Mouse (Mus musculus) Muller cell, postnatal 12 days (primary cell): ENCODE data around the gene Clrn1.
"Not testable (repeated sequence)": the region's sequence is repeated elsewhere in the genome, so short reads cannot be mapped to it uniquely, and the experiment has no call there.

Source experiments
- DNase-seq: peaks from one replicate; pipeline ENCODE4 v3.0.0-alpha.2; 2015; ENCODE audit errors: inconsistent ontology term

The Clrn1 gene

GRCm38 (mm10) chr3:58884801-58885573 is at the start of gene Clrn1:
Clrn1 (minus strand) TSS chr3:58885340.
- DNase-seq = peak; percentile 51

GRCm38 (mm10) chr3:58924027-58924426 is 38.9 kb upstream of the Clrn1 start:
- DNase-seq = peak; percentile 76

GRCm38 (mm10) chr3:58923140-58923539 is 38.0 kb upstream of the Clrn1 start:
- DNase-seq = peak; percentile 37

GRCm38 (mm10) chr3:58922636-58923035 is 37.5 kb upstream of the Clrn1 start:
- no peak for DNase-seq

- DNase-seq = peak; percentile 78
These were observed 36.2 kb upstream of the Clrn1 start for GRCm38 (mm10) chr3:58921316-58921715.

- no peak for DNase-seq
These were observed 19.5 kb upstream of the Clrn1 start for GRCm38 (mm10) chr3:58904656-58905055.

GRCm38 (mm10) chr3:58902051-58902758 is 17.1 kb upstream of the Clrn1 start:
- DNase-seq = no peak

GRCm38 (mm10) chr3:58895131-58895530 is 10.0 kb upstream of the Clrn1 start:
- DNase-seq = no peak

- DNase-seq = no peak
These were observed 9.4 kb upstream of the Clrn1 start for GRCm38 (mm10) chr3:58894529-58894928.

GRCm38 (mm10) chr3:58889670-58890069 is 4.5 kb upstream of the Clrn1 start:
- no peak for DNase-seq

- no peak for DNase-seq
These were observed 3.1 kb upstream of the Clrn1 start for GRCm38 (mm10) chr3:58888131-58888715.

GRCm38 (mm10) chr3:58887719-58888118 is 2.6 kb upstream of the Clrn1 start:
- DNase-seq = no peak

GRCm38 (mm10) chr3:58883511-58883907 is 1.6 kb downstream of the Clrn1 start:
- DNase-seq = no peak

- peak; percentile 89 for DNase-seq
These were observed 2.1 kb downstream of the Clrn1 start for GRCm38 (mm10) chr3:58882878-58883510.

GRCm38 (mm10) chr3:58881016-58881415 is 4.1 kb downstream of the Clrn1 start:
- peak; percentile 86 for DNase-seq

- peak; percentile 32 for DNase-seq
These were observed 5.0 kb downstream of the Clrn1 start for GRCm38 (mm10) chr3:58880181-58880580.

GRCm38 (mm10) chr3:58871882-58872281 is 13.3 kb downstream of the Clrn1 start:
- DNase-seq = not testable (repeated sequence)

- peak; percentile 67 for DNase-seq
These were observed 19.4 kb downstream of the Clrn1 start for GRCm38 (mm10) chr3:58865690-58866089.

- no peak for DNase-seq
These were observed 22.2 kb downstream of the Clrn1 start for GRCm38 (mm10) chr3:58862976-58863375.

GRCm38 (mm10) chr3:58843415-58843814 is 41.7 kb downstream of the Clrn1 start:
- DNase-seq = peak; percentile 66

- no peak for DNase-seq
These were observed 51.5 kb downstream of the Clrn1 start for GRCm38 (mm10) chr3:58833442-58834160.
